Comparison of ENCODE assay signal across 10 mouse cellular contexts in the genomic region with DNA sequence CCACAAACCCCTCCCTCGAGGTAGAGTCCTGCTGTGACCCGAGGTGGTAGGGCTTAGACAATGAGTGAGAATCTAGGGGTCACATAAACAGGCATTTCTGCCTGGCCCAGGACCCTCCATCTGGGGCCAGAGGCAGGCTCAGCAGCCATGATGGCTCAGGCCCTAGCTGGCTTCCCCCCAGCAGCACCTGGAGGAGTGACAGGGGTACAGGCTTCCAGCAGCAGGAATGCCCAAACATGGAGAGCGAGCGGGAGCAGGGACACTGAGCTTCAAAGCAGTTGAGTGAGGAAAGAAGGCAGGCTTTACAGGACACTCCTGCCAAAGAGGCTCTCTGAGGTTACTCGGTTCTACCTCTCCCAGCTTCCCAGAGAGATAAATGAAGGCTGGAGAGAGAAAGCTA. TPM values are rescaled to one million over a fixed set of nuclear protein-coding genes. Genes with fewer than 3 reads are reported as not detected.
DNase-seq lines count a peak whose midpoint lies in the region; ATAC-seq lines count a peak whose summit lies in the region.
"Had no signal": no experiment of that assay in that cellular context is flagged by ENCODE, and none has a peak within 500 bp of the region (broad histone marks: within the 10 kb centered on the region; RNA-seq: fewer than 3 reads in every experiment).

No protein-coding gene starts in this region.

- 44% methylated on average over 5 of the region's 5 CpGs for WGBS in forebrain, embryonic 10.5 days
- WGBS in forebrain, embryonic 12.5 days, result 43% methylated on average over 5 of the region's 5 CpGs
- 45% methylated on average over 5 of the region's 5 CpGs for WGBS in embryonic facial prominence, embryonic 15.5 days
- 29% methylated on average over 5 of the region's 5 CpGs for WGBS in heart, embryonic 16.5 days
- 37% methylated on average over 5 of the region's 5 CpGs for WGBS in stomach, embryonic 15.5 days

- no peaks in the 10 kb centered on the region for H3K9me3 ChIP-seq in forebrain, embryonic 10.5 days
- no peaks in the 10 kb centered on the region for H3K9me3 ChIP-seq in forebrain, embryonic 12.5 days
- no peaks in the 10 kb centered on the region for H3K9me3 ChIP-seq in embryonic facial prominence, embryonic 15.5 days (replicated peaks)
- H3K9me3 ChIP-seq in heart, embryonic 16.5 days (replicated peaks; ENCODE audit: control insufficient read depth, low read length), result no peaks in the 10 kb centered on the region
- H3K9me3 ChIP-seq in stomach, embryonic 15.5 days, result no peaks in the 10 kb centered on the region

- no peaks in the 10 kb centered on the region for H3K27me3 ChIP-seq in forebrain, embryonic 10.5 days (ENCODE audit: poor library complexity, severe bottlenecking)
- H3K27me3 ChIP-seq in forebrain, embryonic 12.5 days, result peaks cover 3% of the 10 kb centered on the region; the same call in 1 of the 2 replicates
- H3K27me3 ChIP-seq in embryonic facial prominence, embryonic 15.5 days, result no peaks in the 10 kb centered on the region
- H3K27me3 ChIP-seq in heart, embryonic 16.5 days (ENCODE audit: control insufficient read depth, insufficient read depth, low read length), result no peaks in the 10 kb centered on the region
- no peaks in the 10 kb centered on the region for H3K27me3 ChIP-seq in stomach, embryonic 15.5 days (replicated peaks)

- ATAC-seq in forebrain, embryonic 12.5 days (ENCODE audit: low FRiP score), result no peak
- no peak for ATAC-seq in embryonic facial prominence, embryonic 15.5 days (ENCODE audit: insufficient number of reproducible peaks, low FRiP score, low TSS enrichment, low read depth)
- 0 out of 2 replicates have a peak, but pooled peaks have one; percentile 12 for ATAC-seq in heart, embryonic 16.5 days (replicated peaks; ENCODE audit: extremely low read depth, insufficient read depth, low FRiP score)
- ATAC-seq in stomach, embryonic 15.5 days (ENCODE audit: insufficient read depth, low FRiP score, low read depth), result no peak
- no peak for ATAC-seq in CD4-positive, CD25-positive, alpha-beta regulatory T cell, adult 4 months
- ATAC-seq: forebrain, embryonic 16.5 days had no signal

- H3K27ac ChIP-seq in forebrain, embryonic 10.5 days, result 0 out of 2 replicates have a peak overlapping the region, but pooled peaks have one; percentile 2
- H3K27ac ChIP-seq in forebrain, embryonic 12.5 days, result no peak overlapping the region
- peak overlapping the region; percentile 48; the same call in 1 of the 2 replicates for H3K27ac ChIP-seq in embryonic facial prominence, embryonic 15.5 days (replicated peaks)
- H3K27ac ChIP-seq in heart, embryonic 16.5 days (ENCODE audit: low read length), result peak overlapping the region; percentile 84
- peak overlapping the region; percentile 16; the same call in 1 of the 2 replicates for H3K27ac ChIP-seq in stomach, embryonic 15.5 days

- H3K36me3 ChIP-seq in forebrain, embryonic 10.5 days (replicated peaks), result peaks cover 45% of the 10 kb centered on the region
- H3K36me3 ChIP-seq in forebrain, embryonic 12.5 days (replicated peaks), result peaks cover 37% of the 10 kb centered on the region
- H3K36me3 ChIP-seq in embryonic facial prominence, embryonic 15.5 days, result peaks cover 36% of the 10 kb centered on the region
- H3K36me3 ChIP-seq in heart, embryonic 16.5 days (ENCODE audit: control insufficient read depth, insufficient read depth), result peaks cover 33% of the 10 kb centered on the region
- H3K36me3 ChIP-seq in stomach, embryonic 15.5 days, result peaks cover 25% of the 10 kb centered on the region

- no peak overlapping the region for H3K4me3 ChIP-seq in forebrain, embryonic 10.5 days
- H3K4me3 ChIP-seq in forebrain, embryonic 12.5 days (replicated peaks), result no peak overlapping the region
- H3K4me3 ChIP-seq in embryonic facial prominence, embryonic 15.5 days (replicated peaks), result no peak overlapping the region
- no peak overlapping the region for H3K4me3 ChIP-seq in heart, embryonic 16.5 days (ENCODE audit: low read length)
- H3K4me3 ChIP-seq in stomach, embryonic 15.5 days (replicated peaks), result no peak overlapping the region

- no peak overlapping the region for H3K9ac ChIP-seq in forebrain, embryonic 12.5 days
- H3K9ac ChIP-seq in embryonic facial prominence, embryonic 15.5 days, result 0 out of 2 replicates have a peak overlapping the region, but pooled peaks have one; percentile 6
- H3K9ac ChIP-seq in heart, embryonic 16.5 days (ENCODE audit: low read length), result peak overlapping the region; percentile 42
- H3K9ac ChIP-seq in stomach, embryonic 15.5 days, result no peak overlapping the region

- no peak for DNase-seq in forebrain, embryonic 10.5 days (ENCODE audit: extremely low spot score, low spot score)
- no peak for DNase-seq in yolk sac, embryonic 10.5 days (ENCODE audit: low spot score)
- DNase-seq in kidney, adult 18-20 months, result no peak
- DNase-seq: kidney, adult 2 months had no signal

- no peak overlapping the region for H3K4me2 ChIP-seq in forebrain, embryonic 12.5 days
- no peak overlapping the region for H3K4me2 ChIP-seq in embryonic facial prominence, embryonic 15.5 days (replicated peaks)
- no peak overlapping the region for H3K4me2 ChIP-seq in heart, embryonic 16.5 days (ENCODE audit: low read depth, low read length)
- no peak overlapping the region for H3K4me2 ChIP-seq in stomach, embryonic 15.5 days

- peaks cover 19% of the 10 kb centered on the region for H3K4me1 ChIP-seq in forebrain, embryonic 10.5 days
- H3K4me1 ChIP-seq in forebrain, embryonic 12.5 days, result no peaks in the 10 kb centered on the region
- H3K4me1 ChIP-seq in embryonic facial prominence, embryonic 15.5 days, result peaks cover 19% of the 10 kb centered on the region
- H3K4me1 ChIP-seq in heart, embryonic 16.5 days (ENCODE audit: control insufficient read depth, insufficient read depth, low read length), result peaks cover 26% of the 10 kb centered on the region
- peaks cover 14% of the 10 kb centered on the region for H3K4me1 ChIP-seq in stomach, embryonic 15.5 days

RNA-seq across cellular contexts. Expression of a gene that starts 1.9 kb away (rescaled TPM):
- 0.33 TPM in 2 replicates for polyA plus RNA-seq in forebrain, embryonic 10.5 days (2016; fragmentation: Nextera tagmentation; extraction: Ambion mirVana)
- polyA plus RNA-seq in forebrain, embryonic 12.5 days (2016; fragmentation: Nextera tagmentation; extraction: Ambion mirVana), result 0.23 and 0.43 TPM in 2 replicates
- 103 and 140 TPM in 2 replicates for polyA plus RNA-seq in embryonic facial prominence, embryonic 15.5 days (2015; fragmentation: Nextera tagmentation; extraction: Ambion mirVana)
- polyA plus RNA-seq in heart, embryonic 16.5 days (2015; fragmentation: Nextera tagmentation; extraction: Ambion mirVana), result 1.4 and 6.4 TPM in 2 replicates
- polyA plus RNA-seq in stomach, embryonic 15.5 days (2015; fragmentation: Nextera tagmentation; extraction: Ambion mirVana), result 1.7 and 5.7 TPM in 2 replicates
- polyA plus RNA-seq in CD4-positive, CD25-positive, alpha-beta regulatory T cell, adult 4 months (2017; shearing (Covaris generic)), result under 1 TPM; 0.18 to 0.38 TPM

RNA-seq across cellular contexts. Expression of a gene that starts 10.4 kb away (rescaled TPM):
- 49.2 and 50.8 TPM in 2 replicates for polyA plus RNA-seq in forebrain, embryonic 10.5 days (2016; fragmentation: Nextera tagmentation; extraction: Ambion mirVana)
- polyA plus RNA-seq in forebrain, embryonic 12.5 days (2016; fragmentation: Nextera tagmentation; extraction: Ambion mirVana), result 57.7 and 60.2 TPM in 2 replicates
- polyA plus RNA-seq in embryonic facial prominence, embryonic 15.5 days (2015; fragmentation: Nextera tagmentation; extraction: Ambion mirVana), result 54.2 and 60.4 TPM in 2 replicates
- 44.3 and 46.0 TPM in 2 replicates for polyA plus RNA-seq in heart, embryonic 16.5 days (2015; fragmentation: Nextera tagmentation; extraction: Ambion mirVana)
- 39.2 and 44.4 TPM in 2 replicates for polyA plus RNA-seq in stomach, embryonic 15.5 days (2015; fragmentation: Nextera tagmentation; extraction: Ambion mirVana)
- polyA plus RNA-seq in CD4-positive, CD25-positive, alpha-beta regulatory T cell, adult 4 months (2017; shearing (Covaris generic)), result 10 to 100 TPM; 11.5 to 13.1 TPM

RNA-seq across cellular contexts. Expression of a gene that starts 22.3 kb away (rescaled TPM):
- 180 and 183 TPM in 2 replicates for polyA plus RNA-seq in forebrain, embryonic 10.5 days (2016; fragmentation: Nextera tagmentation; extraction: Ambion mirVana)
- polyA plus RNA-seq in forebrain, embryonic 12.5 days (2016; fragmentation: Nextera tagmentation; extraction: Ambion mirVana), result 113 and 119 TPM in 2 replicates
- 129 and 130 TPM in 2 replicates for polyA plus RNA-seq in embryonic facial prominence, embryonic 15.5 days (2015; fragmentation: Nextera tagmentation; extraction: Ambion mirVana)
- 224 and 229 TPM in 2 replicates for polyA plus RNA-seq in heart, embryonic 16.5 days (2015; fragmentation: Nextera tagmentation; extraction: Ambion mirVana)
- polyA plus RNA-seq in stomach, embryonic 15.5 days (2015; fragmentation: Nextera tagmentation; extraction: Ambion mirVana), result 149 and 158 TPM in 2 replicates
- polyA plus RNA-seq in CD4-positive, CD25-positive, alpha-beta regulatory T cell, adult 4 months (2017; shearing (Covaris generic)), result 10 to 100 TPM; 79.8 to 89.2 TPM

RNA-seq across cellular contexts. Expression of a gene that starts 36.3 kb away (rescaled TPM):
- 24.8 and 25.5 TPM in 2 replicates for polyA plus RNA-seq in forebrain, embryonic 10.5 days (2016; fragmentation: Nextera tagmentation; extraction: Ambion mirVana)
- 20.2 and 20.6 TPM in 2 replicates for polyA plus RNA-seq in forebrain, embryonic 12.5 days (2016; fragmentation: Nextera tagmentation; extraction: Ambion mirVana)
- polyA plus RNA-seq in embryonic facial prominence, embryonic 15.5 days (2015; fragmentation: Nextera tagmentation; extraction: Ambion mirVana), result 36.2 and 38.1 TPM in 2 replicates
- 22.1 and 22.2 TPM in 2 replicates for polyA plus RNA-seq in heart, embryonic 16.5 days (2015; fragmentation: Nextera tagmentation; extraction: Ambion mirVana)
- polyA plus RNA-seq in stomach, embryonic 15.5 days (2015; fragmentation: Nextera tagmentation; extraction: Ambion mirVana), result 27.4 and 27.9 TPM in 2 replicates
- 10 to 100 TPM; 31.9 to 68.2 TPM for polyA plus RNA-seq in CD4-positive, CD25-positive, alpha-beta regulatory T cell, adult 4 months (2017; shearing (Covaris generic))

RNA-seq across cellular contexts. Expression of a gene that starts 38.4 kb away (rescaled TPM):
- polyA plus RNA-seq in forebrain, embryonic 10.5 days (2016; fragmentation: Nextera tagmentation; extraction: Ambion mirVana), result 49.0 and 55.3 TPM in 2 replicates
- polyA plus RNA-seq in forebrain, embryonic 12.5 days (2016; fragmentation: Nextera tagmentation; extraction: Ambion mirVana), result 76.6 and 92.6 TPM in 2 replicates
- 52.1 and 58.0 TPM in 2 replicates for polyA plus RNA-seq in embryonic facial prominence, embryonic 15.5 days (2015; fragmentation: Nextera tagmentation; extraction: Ambion mirVana)
- polyA plus RNA-seq in heart, embryonic 16.5 days (2015; fragmentation: Nextera tagmentation; extraction: Ambion mirVana), result 29.7 and 30.6 TPM in 2 replicates
- polyA plus RNA-seq in stomach, embryonic 15.5 days (2015; fragmentation: Nextera tagmentation; extraction: Ambion mirVana), result 44.5 and 53.3 TPM in 2 replicates
- 10 to 100 TPM; 15.6 to 17.4 TPM for polyA plus RNA-seq in CD4-positive, CD25-positive, alpha-beta regulatory T cell, adult 4 months (2017; shearing (Covaris generic))

Comparison
In these comparisons a context has a peak if more than half of its experiments do, and no peak if none do; other contexts are left out.
1. H3K9ac ChIP-seq: peak in embryonic facial prominence, embryonic 15.5 days (single experiment) and heart, embryonic 16.5 days (single experiment); none in forebrain, embryonic 12.5 days (single experiment) and stomach, embryonic 15.5 days (single experiment).
2. RNA of a gene that starts 1.9 kb away (polyA plus RNA-seq): 103 to 140 TPM in embryonic facial prominence, embryonic 15.5 days; 1.4 to 6.4 TPM in heart, embryonic 16.5 days, 1.7 to 5.7 TPM in stomach, embryonic 15.5 days, 0.23 to 0.43 TPM in forebrain, embryonic 12.5 days, 0.18 to 0.38 TPM in CD4-positive, CD25-positive, alpha-beta regulatory T cell, adult 4 months and 0.33 TPM in forebrain, embryonic 10.5 days; every median in the first group is over 10 times any median in the second.